Mouse (Mus musculus) cerebellum, adult 18-20 months (tissue): ENCODE data around the gene A530016L24Rik.

Experiments
- DNase-seq, 2 experiments: peaks; one replicate each; pipeline ENCODE4 v3.0.0; 2021

A530016L24Rik gene

GRCm38 (mm10) chr12:112489134-112489533 lies at the start of gene A530016L24Rik:
TSS of gene A530016L24Rik (plus strand) at chr12:112489448.
- DNase-seq: no peak

- DNase-seq: no peak
Measured at GRCm38 (mm10) chr12:112439993-112440392, 49.3 kb upstream of the A530016L24Rik start.

GRCm38 (mm10) chr12:112449144-112449827 lies 40.0 kb upstream of the A530016L24Rik start:
- peak in 1 of 2 experiments; percentile 39 for DNase-seq

DNA sequence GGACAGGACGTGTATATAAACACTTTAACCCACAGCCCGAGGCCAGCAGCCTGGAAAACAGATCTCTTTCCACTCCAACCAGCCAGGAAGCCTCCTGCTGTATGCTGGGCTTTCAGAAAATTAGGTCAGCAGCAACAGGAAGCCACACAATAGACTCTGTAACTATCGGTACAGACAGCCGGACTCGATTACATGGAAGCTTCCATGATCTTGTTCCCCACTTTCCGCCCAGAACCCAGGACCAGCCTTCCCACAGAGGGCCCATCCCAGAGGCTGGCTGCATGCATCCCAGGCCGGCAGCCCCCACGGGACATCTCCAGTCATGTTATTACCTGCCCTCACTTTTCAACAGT lies 39.4 kb upstream of the A530016L24Rik start:
- peak; percentile 36 to 44 for DNase-seq

DNA sequence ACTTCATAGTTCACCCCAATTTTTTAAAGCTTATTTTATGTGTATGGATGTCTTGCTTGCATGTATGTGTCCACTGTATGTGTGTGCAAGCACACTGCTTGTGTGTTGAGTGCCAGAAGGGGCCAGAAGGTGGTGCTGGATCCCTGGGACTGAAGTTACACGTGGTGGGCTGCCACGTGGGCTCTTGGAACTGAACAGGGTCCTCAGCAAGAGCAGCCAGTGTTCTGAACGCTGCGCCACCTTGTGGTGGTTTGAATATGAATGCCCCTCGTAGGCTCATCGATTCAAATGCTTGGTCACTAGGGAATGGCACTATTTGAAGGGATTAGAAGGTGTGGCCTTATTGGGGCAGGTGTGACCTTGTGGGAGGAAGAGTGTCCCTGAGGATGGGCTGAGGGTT lies 38.4 kb upstream of the A530016L24Rik start:
- peak; percentile 19 to 45 for DNase-seq

GRCm38 (mm10) chr12:112451381-112451780 lies 37.9 kb upstream of the A530016L24Rik start:
- DNase-seq: no peak

DNA sequence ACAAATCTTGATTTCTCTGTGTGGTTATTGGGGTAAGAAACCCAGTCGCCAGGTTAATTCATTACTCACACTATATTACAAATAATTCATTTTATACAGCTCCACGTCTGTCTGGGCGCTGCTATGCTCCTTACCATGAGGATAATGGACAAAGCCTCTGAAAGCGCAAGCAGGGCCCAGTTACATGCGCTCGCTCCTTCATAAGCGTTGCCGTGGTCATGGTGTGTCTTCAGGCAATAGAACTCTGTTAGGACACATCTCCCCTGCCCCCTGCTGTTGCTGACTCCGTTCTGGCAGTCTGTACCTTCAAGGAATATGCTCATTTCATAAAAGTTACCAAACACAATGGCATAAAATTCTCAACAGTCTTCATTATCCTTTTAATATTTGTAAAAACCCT lies 37.4 kb upstream of the A530016L24Rik start:
- no peak for DNase-seq

DNA sequence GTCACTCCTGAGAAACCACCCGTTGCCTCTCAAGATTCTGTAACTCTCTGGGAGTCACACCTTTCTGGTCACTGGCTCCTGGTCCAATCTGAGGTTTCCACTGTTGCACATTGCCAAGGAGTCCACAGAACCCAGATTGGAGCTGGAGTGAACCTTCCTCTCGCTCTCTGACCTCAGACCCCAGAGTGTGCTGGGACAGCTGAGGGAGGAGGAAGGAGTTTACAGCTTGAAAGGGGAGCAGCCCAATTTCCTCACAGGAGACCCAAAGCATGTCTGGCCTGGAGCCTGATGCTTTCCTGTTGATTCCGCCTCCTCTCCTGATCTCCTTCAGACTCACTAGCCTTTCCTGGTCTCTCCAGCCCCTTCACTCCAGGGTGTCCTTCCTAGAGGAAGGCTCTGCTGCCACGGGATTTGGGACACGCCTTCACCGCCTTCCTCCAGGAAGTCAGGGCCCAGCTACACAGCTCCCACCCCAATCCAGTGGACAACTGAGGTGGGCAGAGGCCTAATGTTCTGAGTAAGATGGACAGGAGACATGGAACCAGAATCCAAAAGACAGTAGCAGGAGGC lies 33.0 kb upstream of the A530016L24Rik start:
- DNase-seq: no peak

DNA sequence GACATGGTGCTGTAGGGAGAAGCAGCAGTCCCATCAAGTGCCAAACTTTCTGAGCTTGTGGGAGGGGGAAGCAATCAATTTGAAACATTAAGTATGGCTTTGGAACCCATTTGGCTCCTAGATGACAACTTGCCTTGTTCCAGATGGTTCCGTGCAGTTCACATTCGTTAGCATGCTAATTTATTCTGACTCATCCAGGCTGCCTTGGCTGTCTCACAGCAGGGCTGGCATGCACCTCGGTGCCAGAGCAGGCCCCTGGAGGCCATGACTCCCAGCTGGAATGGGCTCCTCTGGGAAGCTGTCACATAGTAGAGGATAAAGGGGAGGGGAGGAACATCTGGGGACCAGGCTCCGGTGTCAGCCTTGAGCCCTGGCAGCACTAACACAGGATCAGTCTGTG lies 31.4 kb upstream of the A530016L24Rik start:
- peak; percentile 16 to 25 for DNase-seq

DNA sequence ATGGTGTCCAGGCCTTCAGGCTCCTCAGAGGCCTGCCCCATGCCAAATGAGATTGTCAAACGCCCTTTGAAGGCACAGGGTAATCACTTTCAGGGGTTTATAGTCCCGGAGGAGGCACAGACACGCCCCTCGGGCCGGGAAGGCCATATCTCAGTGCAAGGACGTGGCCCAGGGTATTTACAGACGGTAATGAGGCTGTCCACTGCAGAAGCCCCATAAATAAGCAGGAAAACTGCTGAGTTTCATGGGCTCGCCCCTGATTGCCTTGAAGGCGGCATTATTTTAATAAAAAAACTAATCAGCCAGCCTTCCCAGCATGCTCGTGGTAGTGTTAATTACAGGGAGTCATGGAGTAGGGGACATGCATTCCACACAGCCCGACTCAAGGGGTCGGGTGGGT lies 26.8 kb upstream of the A530016L24Rik start:
- DNase-seq: no peak

GRCm38 (mm10) chr12:112463209-112463608 lies 26.0 kb upstream of the A530016L24Rik start:
- DNase-seq: no peak

DNA sequence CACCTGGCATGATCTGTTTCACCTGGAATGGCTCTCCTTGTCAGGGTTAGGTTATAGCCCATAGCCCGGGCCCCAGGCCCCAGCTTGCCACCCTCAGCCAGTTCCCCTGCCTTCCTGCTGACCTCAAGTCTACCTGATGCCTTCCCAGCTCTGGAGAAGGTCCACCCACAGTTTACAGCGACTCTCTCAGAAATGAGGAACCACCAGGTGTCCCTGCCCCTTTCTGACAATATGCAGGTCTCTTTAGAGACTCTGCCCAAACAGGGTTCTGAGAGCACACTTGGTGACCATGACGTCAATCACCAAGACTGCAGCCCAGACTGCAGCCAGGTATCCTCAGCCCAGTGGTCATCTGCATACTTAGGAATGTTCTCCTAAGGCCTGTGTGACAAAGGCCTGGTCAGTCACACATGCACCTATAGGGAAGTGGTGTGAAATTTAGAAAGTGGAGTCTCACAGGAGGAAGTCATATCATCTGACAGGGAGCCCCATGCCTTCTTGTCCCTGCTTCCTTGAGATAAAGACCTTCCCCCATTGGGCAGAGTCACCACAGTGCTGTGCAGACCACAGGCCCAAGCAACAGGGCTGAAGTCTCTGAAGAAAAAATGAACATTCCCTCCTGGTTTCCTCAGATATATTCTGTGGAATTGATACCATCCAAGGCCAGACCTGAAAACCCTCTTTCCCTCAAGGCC lies 25.4 kb upstream of the A530016L24Rik start:
- no peak for DNase-seq

GRCm38 (mm10) chr12:112464516-112464915 lies 24.7 kb upstream of the A530016L24Rik start:
- DNase-seq: no peak

DNA sequence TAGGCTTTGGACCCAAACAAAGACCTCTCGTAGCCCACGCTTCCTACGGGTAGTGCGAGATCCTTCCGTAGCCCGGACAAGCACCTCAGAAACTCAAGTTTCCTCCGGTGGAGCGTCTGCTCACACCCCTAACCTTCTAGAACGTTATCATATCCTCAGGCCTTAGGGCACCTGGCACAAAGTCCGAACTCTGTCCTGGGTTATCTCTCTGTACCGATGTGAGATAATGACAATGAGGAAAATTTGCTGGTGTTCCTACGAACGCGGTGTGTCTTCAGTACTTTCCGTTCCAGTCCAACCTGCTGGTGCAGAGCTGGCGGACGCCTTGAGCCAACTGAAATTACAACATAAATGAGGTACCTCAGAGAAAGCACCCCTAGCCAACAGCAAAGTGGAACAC lies 23.3 kb upstream of the A530016L24Rik start:
- no peak for DNase-seq

GRCm38 (mm10) chr12:112467387-112467786 lies 21.9 kb upstream of the A530016L24Rik start:
- no peak for DNase-seq

DNA sequence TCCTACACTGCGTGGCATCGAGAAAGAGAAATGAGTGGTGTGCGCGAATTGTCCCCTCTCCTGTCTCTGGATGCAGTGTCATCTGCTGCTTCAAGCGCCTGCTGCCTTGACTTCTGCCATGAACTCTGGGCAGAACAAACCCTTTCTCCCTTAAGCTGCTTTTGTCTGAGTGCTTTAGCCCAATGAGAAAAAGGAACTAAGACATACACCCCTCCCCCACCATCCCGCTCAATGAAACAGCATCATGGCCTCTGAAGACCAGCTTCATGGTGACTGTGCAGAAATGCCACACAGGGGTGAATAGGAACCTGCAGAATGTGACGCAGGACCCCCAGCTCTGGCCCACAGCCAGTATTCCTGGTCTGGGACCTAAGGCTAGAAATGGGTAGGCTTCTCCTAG lies 19.9 kb upstream of the A530016L24Rik start:
- DNase-seq: no peak

- DNase-seq: no peak
Measured at GRCm38 (mm10) chr12:112470216-112470615, 19.0 kb upstream of the A530016L24Rik start.

DNA sequence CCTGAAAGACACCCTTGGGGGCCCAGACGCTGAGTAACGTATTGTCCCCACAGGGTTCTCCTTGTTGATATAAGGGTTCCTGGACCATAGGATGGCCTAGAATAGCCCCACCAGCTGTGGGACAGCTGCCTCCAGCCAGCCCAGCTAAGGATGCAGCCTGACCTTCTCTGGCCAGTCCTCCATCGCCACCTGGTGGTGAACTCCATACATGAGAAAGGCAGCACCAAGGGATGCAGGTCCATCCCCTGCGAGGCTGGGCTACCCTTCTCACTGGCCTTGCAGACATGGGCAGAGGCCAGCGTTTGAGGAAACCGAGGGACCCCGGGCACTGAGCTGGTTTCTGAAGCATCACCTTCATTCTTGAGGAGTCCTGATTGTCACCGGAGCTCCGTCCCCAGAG lies 15.5 kb upstream of the A530016L24Rik start:
- DNase-seq: peak; percentile 74 to 83

GRCm38 (mm10) chr12:112489535-112489934 lies 287 bp downstream of the A530016L24Rik start:
- no peak for DNase-seq

DNA sequence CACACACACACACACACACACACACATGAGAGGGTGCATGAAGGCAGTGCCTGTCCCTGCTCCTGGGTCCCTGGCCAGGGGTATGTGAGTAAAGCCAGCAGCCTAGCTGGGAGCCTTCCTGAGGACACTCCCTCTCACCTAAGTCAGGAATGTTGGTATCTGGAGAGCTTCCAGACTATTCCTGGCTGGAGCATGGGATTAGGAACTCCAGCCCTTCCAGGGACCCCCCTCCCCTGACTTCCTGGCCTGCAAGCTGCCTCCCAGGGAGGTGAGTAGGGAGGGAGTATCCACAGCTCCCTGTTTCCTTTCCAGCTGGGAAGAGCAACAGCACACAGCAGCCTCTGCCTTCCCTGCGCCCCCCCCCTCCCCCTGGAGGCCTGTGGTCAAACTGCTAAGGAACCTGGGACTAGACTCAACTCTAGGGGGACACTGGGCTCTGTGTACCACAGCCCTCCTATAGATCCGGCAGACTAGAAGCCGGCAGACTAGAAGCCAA lies 1.2 kb downstream of the A530016L24Rik start:
- no peak for DNase-seq

DNA sequence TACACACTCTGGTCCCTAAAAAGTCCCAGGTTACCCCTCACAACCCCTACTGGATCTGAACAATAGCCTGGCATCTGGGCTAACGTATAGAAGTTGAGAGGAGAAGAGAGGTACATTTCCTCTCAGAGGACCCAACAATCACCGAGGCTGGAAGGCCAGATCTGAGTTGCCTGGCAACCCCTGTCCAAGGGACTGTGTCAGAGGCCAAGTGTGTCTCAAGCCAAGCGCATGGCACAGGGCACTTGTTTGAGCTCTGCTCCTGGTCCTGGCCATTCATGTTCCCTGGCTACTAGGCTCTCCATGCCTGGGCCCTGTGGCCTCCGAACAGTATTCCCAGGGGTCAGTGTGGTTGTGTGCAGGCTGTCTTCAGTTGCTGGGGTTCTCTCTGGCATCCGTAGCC lies 6.9 kb downstream of the A530016L24Rik start:
- no peak for DNase-seq

DNA sequence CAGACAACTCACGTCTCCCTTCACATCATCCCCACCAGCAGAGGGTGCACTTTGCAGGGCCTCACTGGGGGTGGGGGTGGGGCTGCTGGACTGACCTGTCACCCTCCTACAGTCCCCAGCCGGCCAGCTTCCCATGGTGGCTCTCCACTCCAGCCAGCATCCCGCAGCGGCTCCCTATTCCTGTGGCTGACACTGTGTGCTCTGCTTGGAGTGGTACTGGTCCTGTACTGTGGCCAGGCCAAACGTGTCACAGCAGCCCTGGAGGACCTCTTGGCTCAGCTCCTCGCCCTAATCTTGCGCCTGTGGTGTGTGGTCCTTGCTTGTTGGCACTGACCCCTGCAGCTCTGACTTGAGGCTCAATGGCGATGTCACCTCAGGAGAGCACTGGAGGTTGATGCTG lies 8.5 kb downstream of the A530016L24Rik start:
- DNase-seq: no peak

DNA sequence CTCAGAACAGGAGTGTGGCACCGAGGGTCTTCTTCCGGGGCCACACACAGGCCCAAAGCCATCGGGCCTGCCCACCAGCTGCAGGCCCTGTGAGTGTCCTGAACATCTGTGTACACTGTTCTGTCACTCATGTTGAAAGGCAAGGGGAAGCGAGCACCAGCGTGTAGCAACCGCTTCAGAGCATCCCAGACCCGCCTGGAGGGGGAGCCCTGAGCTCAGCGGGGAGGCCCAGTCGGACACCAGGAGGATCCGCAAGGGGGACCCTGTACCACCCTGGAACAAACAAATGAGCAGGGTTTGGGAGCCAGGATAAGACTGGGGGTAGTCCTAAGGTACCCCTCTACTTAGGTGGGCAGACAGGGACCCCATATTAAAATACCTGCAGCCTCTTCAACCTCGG lies 9.4 kb downstream of the A530016L24Rik start:
- DNase-seq: no peak
